Mouse (Mus musculus) hindbrain, embryonic 10.5 days (tissue): ENCODE data around the gene Dus1l. TPM values are rescaled to one million over a fixed set of nuclear protein-coding genes. Genes with fewer than 3 reads are reported as not detected.
A peak's percentile ranks its signal among the peaks of the same experiment; 100 is the strongest.
"Not testable (repeated sequence)": the region's sequence is repeated elsewhere in the genome, so short reads cannot be mapped to it uniquely, and the experiment has no call there.

Experiments
- DNase-seq: peaks from one replicate; pipeline ENCODE4 v3.0.0-alpha.2; 2017; ENCODE audit warnings: low spot score
- H3K27ac ChIP-seq: fragments of 300-500 bp; sonication (generic); 2 replicates; pipeline ENCODE4 v1.5.1; 2016; ENCODE audit warnings: mild to moderate bottlenecking, moderate library complexity
- H3K27me3 ChIP-seq: fragments of 300-500 bp; sonication (generic); 2 replicates; pipeline ENCODE4 v1.6.1; 2016; ENCODE audit warnings: mild to moderate bottlenecking; ENCODE audit not compliant: poor library complexity, insufficient read depth, severe bottlenecking
- H3K36me3 ChIP-seq: fragments of 300-500 bp; sonication (generic); 2 replicates; pipeline ENCODE4 v1.6.1; 2016; ENCODE audit warnings: mild to moderate bottlenecking, moderate library complexity
- H3K4me1 ChIP-seq: fragments of 300-500 bp; sonication (generic); replicated peaks from 2 replicates; pipeline ENCODE4 v1.6.1; 2016; ENCODE audit warnings: mild to moderate bottlenecking
- H3K4me3 ChIP-seq: fragments of 300-500 bp; sonication (generic); 2 replicates; pipeline ENCODE4 v1.5.1; 2016; ENCODE audit warnings: mild to moderate bottlenecking, moderate library complexity
- H3K9me3 ChIP-seq: fragments of 300-500 bp; sonication (generic); 2 replicates; pipeline ENCODE4 v1.6.1; 2016; ENCODE audit warnings: mild to moderate bottlenecking, moderate library complexity
- WGBS: fragments of 180-500 bp; shearing (Covaris S2); methylation state at CpG from one replicate; pipeline ENCODE4 v1.1.7; 2016; 5-methylcytosine and 5-hydroxymethylcytosine counted together
- polyA plus RNA-seq: library from polyadenylated mRNA; unstranded; fragments of >200 nt; fragmentation: Nextera tagmentation; extraction: Ambion mirVana; gene quantifications from 2 replicates; pipeline ENCODE4 v1.2.1, GENCODE M21; 2016

Dus1l gene
- polyA plus RNA-seq, 1 experiment from 2014 or later, result 95.4 TPM

DNA sequence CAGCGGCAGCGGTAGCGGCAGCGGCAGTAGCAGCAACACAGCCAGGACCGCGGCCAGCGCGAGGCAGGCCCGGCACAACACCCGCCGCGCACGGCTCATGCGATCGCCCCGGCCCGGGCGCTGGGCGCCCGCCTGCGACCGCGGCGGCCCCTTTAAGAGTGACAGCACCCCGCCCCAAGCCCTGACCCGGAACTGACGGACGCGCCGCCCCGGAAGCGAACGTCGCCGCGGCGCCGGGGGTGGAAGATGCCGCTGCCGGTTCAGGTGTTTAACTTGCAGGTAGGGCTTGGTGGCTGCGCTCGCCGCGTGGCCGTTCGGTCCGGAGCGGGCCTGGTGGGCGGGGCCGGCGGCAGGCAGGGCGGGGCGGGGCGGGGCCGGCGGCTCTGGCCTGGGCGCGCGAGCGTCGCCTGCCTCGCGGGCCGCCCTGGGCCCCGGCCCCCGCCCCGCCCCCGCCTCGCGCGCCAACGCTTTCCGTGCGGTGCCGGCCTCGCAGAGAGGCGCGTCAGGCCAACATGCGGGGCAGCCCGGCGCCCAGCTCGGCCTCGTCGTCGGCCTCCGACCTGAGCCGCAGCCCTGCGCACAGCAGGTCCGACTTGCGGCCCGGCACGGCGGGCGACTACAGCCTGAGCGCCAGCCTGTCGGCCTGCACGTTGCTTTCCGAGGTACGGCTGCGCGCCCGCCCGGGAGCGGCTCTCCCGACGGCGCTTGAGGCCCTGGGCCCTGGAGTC, 12.0 kb downstream of the Dus1l start, which contains the start of the genes Rfng and Gps1:
Gene Rfng, minus strand, starts transcription at position 144 of the 728 bp plus-strand sequence.
Gene Gps1, plus strand, starts transcription at position 209 of the 728 bp plus-strand sequence.
- DNase-seq, result peak; percentile 84
- H3K36me3 ChIP-seq, result peaks cover 58% of the 10 kb centered on the region
- H3K9me3 ChIP-seq, result no peaks in the 10 kb centered on the region
- peak within 1 kb of the TSS; percentile 89 for H3K27ac ChIP-seq
- H3K4me3 ChIP-seq, result peak within 1 kb of the TSS; percentile 99
- peaks cover 12% of the 10 kb centered on the region for H3K27me3 ChIP-seq
- peaks cover 32% of the 10 kb centered on the region for H3K4me1 ChIP-seq
- under 1% methylated on average over 106 of the region's 107 CpGs for WGBS

DNA sequence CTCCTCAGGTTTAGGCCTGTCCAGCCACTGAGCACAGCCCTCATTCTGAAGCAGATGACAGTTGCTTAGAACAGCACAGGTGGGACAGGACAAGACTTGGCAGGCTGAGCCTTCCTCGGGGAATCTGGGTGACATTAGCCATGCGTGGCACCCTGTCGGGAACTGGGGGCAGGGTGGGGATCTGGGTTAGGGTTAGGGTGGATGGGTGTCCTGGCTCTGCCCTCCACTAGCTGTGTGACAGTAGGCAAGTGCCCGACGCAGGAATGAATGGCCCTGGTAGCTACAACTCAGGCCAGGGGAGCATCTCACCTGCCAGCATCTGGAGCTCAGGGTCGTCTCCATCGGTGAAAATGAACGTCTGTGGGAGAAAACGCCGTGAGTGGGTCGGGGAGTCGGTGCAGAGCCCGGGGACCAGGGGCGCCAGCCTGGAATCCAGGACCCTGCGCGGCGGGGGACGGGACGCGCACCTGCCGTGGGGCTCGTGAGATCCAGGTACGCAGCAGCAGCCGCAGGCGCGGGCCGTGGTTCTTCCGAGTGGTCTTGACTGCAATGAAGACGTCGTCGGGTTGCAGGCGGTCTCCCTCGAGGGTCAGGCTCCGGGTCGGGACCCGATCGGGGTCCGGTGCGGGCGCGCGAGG, 12.7 kb downstream of the Dus1l start:
- no peak for DNase-seq
- WGBS, result 3% methylated on average over 42 of the region's 42 CpGs
- H3K9me3 ChIP-seq, result no peaks in the 10 kb centered on the region
- H3K27ac ChIP-seq, result peak overlapping the region; percentile 89
- peaks cover 12% of the 10 kb centered on the region for H3K27me3 ChIP-seq
- H3K36me3 ChIP-seq, result peaks cover 55% of the 10 kb centered on the region
- peak overlapping the region; percentile 99 for H3K4me3 ChIP-seq
- H3K4me1 ChIP-seq, result peaks cover 32% of the 10 kb centered on the region

DNA sequence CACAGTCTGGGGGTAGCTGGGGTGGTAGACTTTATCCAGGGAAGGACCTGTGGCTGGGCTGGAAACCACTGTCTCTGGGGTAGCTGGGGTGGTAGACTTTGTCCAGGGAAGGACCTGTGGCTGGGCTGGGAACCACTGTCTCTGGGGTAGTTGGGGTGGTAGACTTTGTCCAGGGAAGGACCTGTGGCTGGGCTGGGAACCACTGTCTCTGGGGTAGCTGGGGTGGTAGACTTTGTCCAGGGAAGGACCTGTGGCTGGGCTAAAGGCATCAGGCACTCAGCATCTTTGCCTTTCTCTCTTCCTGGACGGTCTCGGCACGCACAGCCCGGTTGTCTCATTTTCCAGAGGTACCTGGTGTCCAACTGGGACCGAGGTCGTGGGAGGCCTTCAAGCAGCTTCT, 14.8 kb downstream of the Dus1l start:
- peaks cover 33% of the 10 kb centered on the region for H3K36me3 ChIP-seq
- not testable (repeated sequence) for H3K9me3 ChIP-seq, H3K4me3 ChIP-seq, DNase-seq, H3K27ac ChIP-seq
- H3K4me1 ChIP-seq, result peaks cover 44% of the 10 kb centered on the region
- 94% methylated on average over 6 of the region's 6 CpGs for WGBS
- peaks cover 12% of the 10 kb centered on the region for H3K27me3 ChIP-seq

DNA sequence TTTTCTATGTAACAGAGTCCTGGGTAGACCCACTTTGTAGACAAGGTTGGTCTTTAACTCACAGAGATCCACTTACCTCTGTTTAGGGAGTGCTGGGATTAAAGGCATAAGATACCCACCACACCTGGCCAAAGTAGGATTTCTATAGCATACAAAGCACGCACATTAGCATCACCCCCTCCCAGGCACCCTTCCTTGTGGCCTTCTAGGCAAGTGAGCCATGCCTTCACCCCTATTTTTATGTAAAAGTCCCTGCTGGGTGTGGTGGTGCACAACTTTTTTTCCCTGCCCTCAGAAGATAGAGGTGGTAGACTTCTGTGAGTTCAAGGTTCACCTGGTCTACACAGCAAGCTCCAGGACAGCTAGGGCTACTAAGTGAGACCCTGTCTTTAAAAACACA, 16.3 kb downstream of the Dus1l start:
- Histone ChIP-seq H3K27me3 (peaks cover 12% of the 10 kb centered on the region), H3K4me1 (peaks cover 41% of the 10 kb centered on the region), H3K36me3 (peaks cover 24% of the 10 kb centered on the region), H3K9me3 (no peaks in the 10 kb centered on the region), H3K27ac (no peak overlapping the region), H3K4me3 (no peak overlapping the region)
- DNase-seq, result no peak
- WGBS, result 79% methylated on average over 1 of the region's 1 CpGs

GRCm38 (mm10) chr11:120777123-120777522, 19.1 kb downstream of the Dus1l start:
- no peaks in the 10 kb centered on the region for H3K9me3 ChIP-seq
- H3K4me3 ChIP-seq, result no peak overlapping the region
- peaks cover 2% of the 10 kb centered on the region; the same call in 1 of the 2 replicates for H3K27me3 ChIP-seq
- H3K36me3 ChIP-seq, result peaks cover 20% of the 10 kb centered on the region
- no peak for DNase-seq
- peaks cover 21% of the 10 kb centered on the region for H3K4me1 ChIP-seq
- WGBS, result 33% methylated on average over 6 of the region's 6 CpGs
- no peak overlapping the region; the same call in 1 of the 2 replicates for H3K27ac ChIP-seq

GRCm38 (mm10) chr11:120775774-120776469, 20.3 kb downstream of the Dus1l start:
- H3K36me3 ChIP-seq, result peaks cover 11% of the 10 kb centered on the region
- H3K9me3 ChIP-seq, result no peaks in the 10 kb centered on the region
- peak overlapping the region; percentile 40; the same call in 1 of the 2 replicates for H3K27ac ChIP-seq
- no peaks in the 10 kb centered on the region for H3K27me3 ChIP-seq
- DNase-seq, result peak; percentile 94
- H3K4me3 ChIP-seq, result peak overlapping the region; percentile 1; the same call in 1 of the 2 replicates
- H3K4me1 ChIP-seq, result peaks cover 21% of the 10 kb centered on the region
- WGBS, result 29% methylated on average over 15 of the region's 15 CpGs

- no peaks in the 10 kb centered on the region for H3K9me3 ChIP-seq
- H3K27me3 ChIP-seq, result no peaks in the 10 kb centered on the region
- DNase-seq, result no peak
- peaks cover 21% of the 10 kb centered on the region for H3K4me1 ChIP-seq
- no peak overlapping the region for H3K27ac ChIP-seq
- H3K4me3 ChIP-seq, result no peak overlapping the region
- WGBS, result 88% methylated on average over 7 of the region's 7 CpGs
- H3K36me3 ChIP-seq, result no peaks in the 10 kb centered on the region
Observed at GRCm38 (mm10) chr11:120773463-120774190, 22.6 kb downstream of the Dus1l start.

- WGBS, result 76% methylated on average over 3 of the region's 3 CpGs
Observed at GRCm38 (mm10) chr11:120772749-120773148, 23.5 kb downstream of the Dus1l start.

GRCm38 (mm10) chr11:120768206-120768605, 28.0 kb downstream of the Dus1l start:
- DNase-seq, result no peak
- Histone ChIP-seq H3K4me3 (no peak overlapping the region), H3K27ac (no peak overlapping the region), H3K27me3 (peaks cover 13% of the 10 kb centered on the region; the same call in 1 of the 2 replicates), H3K9me3 (no peaks in the 10 kb centered on the region), H3K36me3 (no peaks in the 10 kb centered on the region), H3K4me1 (0 out of 2 replicates have a peak, but pooled peaks cover 2% of the 10 kb centered on the region)
- 79% methylated on average over 1 of the region's 1 CpGs for WGBS

More at GRCm38 (mm10) chr11:120772749-120773148, 23.5 kb downstream of the Dus1l start:
- Histone ChIP-seq H3K9me3 (no peaks in the 10 kb centered on the region), H3K27me3 (no peaks in the 10 kb centered on the region), H3K27ac (no peak overlapping the region), H3K4me3 (no peak overlapping the region), H3K36me3 (no peaks in the 10 kb centered on the region), H3K4me1 (peaks cover 23% of the 10 kb centered on the region)
- no peak for DNase-seq

DNA sequence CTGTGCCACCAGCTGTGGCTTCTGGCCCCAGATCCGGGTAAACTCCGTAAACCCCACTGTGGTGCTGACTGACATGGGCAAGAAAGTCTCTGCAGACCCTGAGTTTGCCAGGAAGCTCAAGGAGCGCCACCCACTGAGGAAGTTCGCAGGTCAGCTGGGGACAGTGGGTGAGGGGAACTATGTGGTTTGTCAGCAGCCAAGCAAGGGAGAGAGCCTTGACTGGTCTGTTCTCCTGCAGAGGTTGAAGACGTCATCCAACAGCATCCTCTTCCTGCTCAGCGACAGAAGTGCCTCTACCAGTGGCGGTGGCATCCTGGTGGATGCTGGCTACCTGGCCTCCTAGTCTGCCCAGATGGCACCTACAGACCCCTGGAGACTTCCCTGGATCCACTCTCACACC, 29.2 kb downstream of the Dus1l start:
- H3K9me3 ChIP-seq, H3K27ac ChIP-seq, DNase-seq, H3K4me1 ChIP-seq, H3K4me3 ChIP-seq, H3K36me3 ChIP-seq: not testable (repeated sequence)
- 87% methylated on average over 4 of the region's 7 CpGs for WGBS
- peaks cover 20% of the 10 kb centered on the region for H3K27me3 ChIP-seq

DNA sequence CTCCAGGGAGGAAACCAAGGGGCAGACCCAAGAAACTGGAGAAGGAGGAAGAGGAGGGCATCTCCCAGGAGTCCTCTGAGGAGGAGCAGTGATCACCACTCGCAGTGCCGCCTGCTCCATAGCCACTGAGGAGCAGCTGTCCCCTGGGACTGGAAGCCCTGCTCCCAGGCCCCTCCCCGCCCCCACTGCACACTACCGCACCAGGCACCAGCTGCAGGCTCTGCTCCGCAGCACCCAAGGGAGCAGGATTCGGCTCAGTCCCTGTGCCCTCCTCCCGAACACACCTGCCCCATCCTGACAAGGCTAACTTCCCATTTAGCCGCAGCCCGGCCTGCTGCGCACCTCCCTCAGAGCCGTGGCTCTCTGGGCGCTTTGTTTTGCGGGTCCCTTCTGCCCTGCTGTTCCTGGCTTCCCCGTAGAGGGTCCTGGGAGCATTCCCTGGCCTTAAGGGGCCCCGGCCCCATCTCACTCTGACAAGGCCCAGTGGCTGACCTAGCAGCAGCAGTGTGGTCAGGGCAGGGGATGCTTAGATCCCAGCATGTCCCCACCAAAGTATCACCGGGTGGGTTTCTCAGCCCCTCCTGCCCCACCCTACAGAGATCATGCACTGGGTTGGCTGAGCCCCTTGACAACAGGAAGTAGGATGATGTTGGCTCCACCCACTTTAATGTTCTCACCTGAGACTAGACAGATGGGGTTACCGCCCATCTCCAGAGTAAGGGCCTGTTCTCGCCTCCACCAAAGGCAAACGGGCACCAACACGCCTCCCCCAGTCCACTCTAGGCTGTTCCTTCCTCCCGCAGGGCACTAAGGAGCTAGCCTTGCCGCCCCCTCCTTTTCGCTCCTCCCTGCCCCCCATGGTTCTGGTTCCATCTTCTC, 32.8 kb downstream of the Dus1l start:
- not testable (repeated sequence) for H3K27ac ChIP-seq, DNase-seq, H3K36me3 ChIP-seq, H3K4me1 ChIP-seq
- Histone ChIP-seq H3K27me3 (peaks cover 29% of the 10 kb centered on the region), H3K4me3 (peak overlapping the region; percentile 30; the same call in 1 of the 2 replicates), H3K9me3 (peaks cover 18% of the 10 kb centered on the region)
- 16% methylated on average over 11 of the region's 23 CpGs for WGBS
